Mouse (Mus musculus) small intestine, adult 2 months (tissue): ENCODE results near the gene Gm10803.

Experiments used
- CTCF ChIP-seq: fragments of 200-500 bp; IDR thresholded peaks from 2 replicates; pipeline ENCODE4 v1.5.1; 2012; ENCODE audit warnings: low read depth, mild to moderate bottlenecking, control low read depth, inconsistent platforms, low read length, moderate library complexity, mixed read lengths; ENCODE audit not compliant: insufficient replicate concordance, insufficient read length; ENCODE audit errors: extremely low read depth
- POLR2A ChIP-seq: fragments of 200-500 bp; IDR thresholded peaks from 2 replicates; pipeline ENCODE4 v1.6.1; 2012; ENCODE audit warnings: low read depth, mild to moderate bottlenecking, control low read depth, inconsistent platforms, low read length, moderate library complexity

DNA sequence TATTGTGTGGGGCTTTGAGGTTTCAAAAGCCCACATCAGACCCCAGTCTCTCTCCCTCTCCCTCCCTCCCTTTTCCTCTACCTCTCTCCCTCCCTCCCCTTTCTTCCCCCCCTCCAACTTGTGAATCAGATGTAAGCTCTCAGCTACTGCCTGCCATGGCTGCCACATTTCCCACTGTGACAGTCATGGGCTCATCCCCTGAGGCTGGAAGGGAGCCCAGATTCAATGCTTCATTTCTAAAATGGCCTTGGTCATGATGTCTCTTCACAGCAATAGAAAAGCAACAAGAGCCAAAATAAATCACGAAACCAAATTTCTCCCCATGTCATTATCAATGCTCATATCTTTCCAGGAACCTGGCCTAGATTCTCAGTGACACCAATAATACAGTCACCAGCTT lies 49.5 kb upstream of the Gm10803 start:
- TF ChIP-seq POLR2A (no peak), CTCF (no peak)
